Mouse (Mus musculus) cerebellum, adult 11 months (tissue): Measurements from ENCODE around the gene Cep63.

Experiments
- DNase-seq: peaks from one replicate; pipeline ENCODE4 v3.0.0; 2022

Cep63 gene

DNA sequence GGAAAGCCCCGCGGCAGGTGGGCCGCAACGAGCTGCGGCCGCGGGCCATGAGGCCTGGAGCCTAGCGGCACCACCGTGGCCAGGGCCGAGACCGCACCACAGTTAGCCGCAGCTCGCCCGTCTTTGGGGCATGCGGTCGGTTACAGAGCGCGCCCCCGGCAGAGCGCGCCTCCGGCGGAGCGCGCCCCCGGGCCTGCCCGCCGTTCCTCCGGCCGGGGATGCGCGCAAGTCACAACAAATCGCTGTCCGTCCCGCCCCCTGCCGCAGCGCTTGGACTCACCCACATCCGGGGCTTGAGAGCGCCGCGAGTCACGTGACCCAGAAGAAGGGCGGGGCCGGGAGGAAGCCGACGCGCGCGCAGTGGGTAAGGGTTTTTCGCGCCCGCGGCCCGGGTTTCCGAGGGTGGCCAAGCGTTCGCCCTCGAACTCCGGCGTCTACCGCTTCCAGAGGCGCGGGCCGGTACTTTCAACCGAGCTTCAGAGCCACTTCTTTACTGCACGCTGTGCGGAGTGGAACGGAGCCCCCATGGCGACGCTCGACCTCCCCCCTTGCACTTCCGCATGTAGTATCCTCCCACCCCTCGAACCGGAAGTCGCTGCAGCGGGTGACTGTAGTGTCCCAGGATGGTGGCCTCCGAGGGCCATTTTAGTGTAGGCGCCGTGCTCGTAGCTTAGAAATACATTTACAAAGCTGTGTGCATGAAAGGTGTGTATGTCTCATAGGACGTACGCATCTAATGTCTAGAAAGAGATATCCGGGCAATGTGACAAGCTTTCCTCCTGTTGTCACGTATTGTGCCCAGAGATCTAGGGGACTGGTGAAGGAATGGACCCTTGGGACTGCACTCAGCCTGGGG is at the start of gene Cep63, which contains the start of gene Anapc13:
Gene Cep63, minus strand, starts transcription at position 552 of the 856 bp plus-strand sequence.
Gene Anapc13, plus strand, starts transcription at position 314 of the 856 bp plus-strand sequence.
- peak; percentile 99 for DNase-seq

DNA sequence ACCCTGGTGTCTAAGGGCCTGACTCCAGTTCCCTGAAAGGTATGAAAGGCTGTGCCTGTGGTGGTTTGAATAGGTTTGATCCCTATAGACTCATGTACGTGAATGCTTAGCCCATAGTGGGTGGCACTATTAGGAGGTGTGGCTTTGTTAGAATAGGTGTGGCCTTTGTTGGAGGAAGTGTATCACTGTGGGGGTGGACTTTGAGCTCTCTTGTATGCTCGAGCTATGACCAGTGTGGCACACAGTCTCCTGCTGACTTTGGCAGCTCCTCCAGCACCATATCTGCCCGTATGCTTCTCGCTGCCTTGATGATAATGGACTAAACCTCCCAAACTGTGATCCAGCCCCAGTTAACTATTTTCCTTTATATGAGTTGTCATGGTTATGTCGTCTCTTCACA is 49.6 kb upstream of the Cep63 start:
- DNase-seq = no peak

DNA sequence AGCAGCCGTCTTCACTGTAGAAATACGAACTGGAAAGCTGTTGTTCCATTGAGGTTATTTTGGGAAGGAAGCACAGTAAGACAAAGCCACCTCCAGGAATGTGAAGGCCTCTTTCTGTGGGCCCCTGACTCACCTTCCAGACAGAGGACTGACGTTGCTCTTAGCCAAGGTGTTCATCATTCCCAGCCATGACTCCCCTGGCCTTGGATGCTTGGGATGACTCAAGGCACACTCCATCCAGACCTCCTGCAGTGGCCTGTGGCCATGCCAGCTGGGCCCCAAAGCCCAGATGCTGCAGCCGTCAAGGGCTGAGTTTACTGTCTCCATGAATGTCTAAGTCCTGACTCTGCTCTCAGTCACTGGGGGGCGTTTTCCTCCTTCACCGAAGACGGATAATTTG is 47.0 kb upstream of the Cep63 start:
- DNase-seq = no peak

DNA sequence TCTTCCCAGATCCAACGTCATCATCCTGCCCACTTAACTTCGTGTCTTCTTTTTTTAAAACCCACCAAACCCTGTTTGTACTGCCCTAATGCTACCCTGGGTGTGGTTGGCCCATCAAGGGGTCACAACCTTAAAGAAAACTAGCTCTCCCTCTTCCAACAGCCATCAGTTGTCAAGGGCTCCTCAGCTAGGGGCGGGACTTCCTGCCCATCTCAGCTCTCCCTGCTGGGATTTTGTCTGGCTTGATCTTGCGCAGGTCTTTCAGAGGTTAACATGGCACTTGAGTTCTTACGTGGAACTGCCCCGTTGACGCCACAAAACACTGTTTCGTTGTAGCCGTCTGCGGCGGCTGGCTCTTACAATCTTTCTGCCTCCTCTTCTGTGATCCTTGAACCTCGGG is 42.6 kb upstream of the Cep63 start:
- no peak for DNase-seq

- no peak for DNase-seq
Observed at GRCm38 (mm10) chr9:102668115-102668514, 41.8 kb upstream of the Cep63 start.

DNA sequence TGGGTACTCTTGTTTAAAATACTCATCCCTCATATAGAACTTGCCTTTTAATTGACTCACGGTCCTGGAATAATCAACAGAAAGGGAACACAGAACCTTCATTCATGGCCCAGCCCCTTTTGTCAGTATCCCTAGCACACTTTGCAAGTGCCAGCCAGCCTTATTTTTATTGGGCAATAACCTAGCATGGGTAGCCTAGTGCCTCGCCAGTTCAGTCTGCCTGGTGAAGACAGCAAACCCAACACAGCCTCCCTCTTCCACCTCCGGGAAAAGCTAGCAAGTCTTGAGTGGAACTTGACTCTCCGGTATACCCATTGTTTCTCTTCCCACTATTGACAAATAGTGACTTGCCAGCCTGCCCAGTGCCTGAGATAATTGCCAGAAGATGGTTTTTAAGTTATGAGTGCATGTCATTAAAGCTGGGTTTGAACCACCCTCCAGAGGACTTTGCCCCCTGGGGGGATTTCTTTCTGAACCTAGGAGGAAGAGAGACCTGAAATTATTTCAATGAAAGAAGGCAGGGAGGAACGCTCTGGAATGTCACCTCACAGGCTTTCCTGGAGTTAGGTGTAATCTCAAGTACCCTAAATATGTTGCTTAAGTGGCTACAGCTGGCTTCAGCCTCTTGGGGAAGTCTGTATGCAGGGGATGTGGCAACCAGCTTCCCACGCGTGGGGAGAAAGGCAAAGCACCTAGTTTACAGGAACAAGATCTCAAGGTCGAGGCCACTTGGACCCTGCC is 30.2 kb upstream of the Cep63 start:
- DNase-seq = no peak

DNA sequence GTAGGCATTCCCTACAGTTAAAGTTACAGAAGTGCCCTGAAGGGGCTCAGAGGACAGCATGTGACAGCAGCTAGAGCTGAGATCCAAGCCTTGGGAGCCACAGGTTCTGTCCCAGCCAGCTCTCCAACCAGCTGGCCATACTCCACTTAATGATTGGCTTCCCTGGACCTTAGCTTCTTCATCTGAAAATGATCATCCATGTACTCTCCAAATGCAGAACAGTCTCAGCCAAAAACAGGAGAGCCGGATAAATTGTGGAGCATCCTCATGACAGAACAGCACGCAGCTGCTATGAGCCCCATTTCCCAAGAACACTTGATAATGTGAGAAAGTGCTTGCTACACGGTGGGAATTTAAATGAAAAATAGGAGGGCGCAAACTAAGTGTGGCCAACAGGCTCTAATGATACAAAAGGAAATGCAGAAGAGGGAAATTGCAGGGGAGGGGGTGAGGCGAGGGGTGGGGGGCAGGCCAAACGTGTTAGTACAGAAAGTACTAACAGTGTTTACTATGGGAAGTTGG is 24.9 kb upstream of the Cep63 start:
- DNase-seq = no peak

DNA sequence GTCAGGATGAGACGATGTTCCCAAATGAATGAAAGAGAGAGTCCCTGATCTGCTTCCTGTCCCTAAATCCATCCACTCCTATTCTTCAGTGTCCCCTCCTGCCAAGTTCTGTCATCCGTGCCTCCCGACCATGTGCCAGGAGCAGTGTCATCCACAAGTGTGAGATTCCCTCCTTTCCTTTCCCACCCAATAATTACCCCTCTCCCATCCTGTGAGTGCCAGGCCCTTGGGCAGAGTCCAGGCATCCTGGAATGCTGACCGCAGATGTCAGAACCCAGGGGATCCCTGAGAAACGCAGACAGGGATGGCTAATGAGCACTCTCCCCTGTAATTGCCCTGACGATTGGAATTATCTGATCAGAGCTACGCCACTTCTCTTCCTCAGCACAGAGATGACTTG is 24.3 kb upstream of the Cep63 start:
- no peak for DNase-seq

DNA sequence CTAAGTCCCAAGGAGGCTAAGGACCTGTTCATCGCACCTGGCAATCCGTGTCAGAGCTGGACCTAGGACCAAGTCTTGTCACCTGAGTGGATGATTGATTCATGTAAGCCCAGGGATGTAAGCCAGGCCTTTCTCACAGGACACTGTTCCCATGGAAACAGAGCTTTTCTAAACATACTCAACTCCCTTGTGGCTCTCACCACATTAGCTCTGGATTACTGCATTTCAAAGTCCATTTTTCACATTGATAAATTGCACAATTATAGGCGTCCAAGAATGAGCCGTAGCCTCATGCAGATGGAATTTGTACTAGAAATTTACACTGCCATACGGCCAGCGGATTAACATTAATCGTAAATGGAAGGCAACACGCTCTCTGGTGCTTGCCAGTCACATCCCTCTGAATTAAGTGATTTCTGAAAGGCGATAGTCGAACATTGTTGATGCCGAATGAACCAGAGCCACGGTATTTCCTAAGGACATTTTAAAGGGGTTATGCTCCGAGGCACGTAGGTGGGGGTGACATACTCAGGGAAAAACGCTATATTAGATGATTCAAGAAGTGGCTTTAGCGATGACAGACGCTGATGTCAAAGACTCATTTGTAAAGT is 23.7 kb upstream of the Cep63 start:
- no peak for DNase-seq

DNA sequence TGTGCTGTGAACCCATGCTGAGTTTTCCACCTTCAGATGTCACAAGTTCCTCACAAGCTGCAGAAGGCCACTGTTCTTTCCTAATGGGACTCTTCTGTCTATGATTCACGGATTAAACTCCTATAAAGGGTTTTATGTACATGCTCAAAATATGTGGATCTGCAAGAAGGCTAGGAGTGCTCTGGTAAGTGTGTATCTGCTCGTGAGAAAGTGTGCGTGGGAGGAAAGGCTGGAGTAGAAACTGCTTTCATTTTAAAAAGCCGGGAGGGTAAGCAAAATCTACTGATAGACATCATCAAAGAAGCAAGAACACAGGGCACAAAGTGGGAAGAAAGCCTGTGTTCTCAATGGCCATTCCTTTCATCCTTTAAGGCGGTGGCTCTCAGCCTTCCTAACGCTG is 20.7 kb upstream of the Cep63 start:
- no peak for DNase-seq

DNA sequence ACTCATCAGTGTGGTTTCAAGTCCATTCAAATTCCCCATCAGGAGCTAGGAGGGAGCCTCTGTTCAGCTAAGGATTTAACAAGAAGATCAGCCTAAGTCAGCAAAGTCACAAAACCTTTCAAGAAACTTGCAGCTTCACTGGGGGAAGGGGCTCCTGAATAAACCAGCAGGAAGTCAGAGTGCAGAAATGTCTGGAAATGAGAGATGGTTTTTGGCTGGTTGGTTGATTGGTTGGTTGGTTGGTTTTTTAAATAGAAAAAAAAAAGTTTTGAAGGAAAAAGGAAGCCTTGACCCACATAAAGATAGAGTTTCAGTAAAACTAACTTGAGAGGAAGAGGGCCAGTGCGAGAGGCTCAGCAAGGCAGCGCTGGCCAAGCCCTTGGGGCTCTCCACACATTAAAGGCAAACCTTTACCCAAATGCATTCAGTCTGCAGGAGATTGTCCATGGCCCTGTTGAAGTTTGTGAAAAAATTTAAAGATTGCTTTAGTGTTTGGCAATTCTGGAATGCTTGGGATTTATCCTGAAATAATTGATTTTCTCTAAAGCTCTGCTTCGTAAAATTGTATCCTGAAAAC is 18.9 kb upstream of the Cep63 start:
- DNase-seq = no peak

GRCm38 (mm10) chr9:102643486-102644101 is 17.3 kb upstream of the Cep63 start:
- no peak for DNase-seq

DNA sequence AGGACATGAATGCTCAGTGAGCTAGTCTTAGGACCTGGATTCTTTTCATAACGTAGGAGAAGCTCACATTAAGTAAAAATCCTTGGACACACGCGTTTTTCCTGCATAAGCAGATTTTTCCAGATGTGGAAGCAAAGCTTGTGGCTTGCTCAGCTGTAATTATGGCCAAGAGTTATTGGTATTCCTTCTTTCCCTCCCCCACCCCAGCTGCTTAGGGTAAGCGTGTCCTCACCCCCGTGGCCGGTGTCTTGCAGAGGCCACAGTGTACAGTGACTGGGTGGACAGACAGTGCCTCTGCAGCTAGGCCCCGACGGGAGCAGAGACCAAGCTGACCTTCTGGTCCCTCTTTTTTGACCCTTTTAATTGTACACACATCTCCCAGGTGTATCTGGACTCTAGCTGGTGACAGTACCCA is 16.7 kb upstream of the Cep63 start:
- no peak for DNase-seq

DNA sequence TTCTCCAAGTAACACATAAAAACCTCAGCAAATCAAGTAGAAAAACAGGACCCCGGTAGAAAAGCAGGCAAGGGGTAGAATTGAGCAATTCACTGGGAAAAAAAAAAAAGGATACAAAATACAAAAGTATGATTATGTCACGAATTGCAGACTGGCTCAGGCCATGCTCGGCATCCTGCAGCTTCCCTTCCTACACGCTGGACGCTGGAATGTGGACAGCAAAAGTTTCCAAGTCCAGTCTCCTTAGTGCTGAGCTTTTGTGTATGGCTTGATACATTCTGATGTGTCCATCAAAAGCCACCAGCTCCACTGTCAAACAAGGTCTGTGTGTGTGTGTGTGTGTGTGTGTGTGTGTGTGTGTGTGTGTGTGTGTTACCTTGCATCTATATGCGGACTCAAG is 15.2 kb upstream of the Cep63 start:
- DNase-seq = no peak

- no peak for DNase-seq
Observed at GRCm38 (mm10) chr9:102639510-102639909, 13.2 kb upstream of the Cep63 start.

GRCm38 (mm10) chr9:102638963-102639362 is 12.6 kb upstream of the Cep63 start:
- no peak for DNase-seq

DNA sequence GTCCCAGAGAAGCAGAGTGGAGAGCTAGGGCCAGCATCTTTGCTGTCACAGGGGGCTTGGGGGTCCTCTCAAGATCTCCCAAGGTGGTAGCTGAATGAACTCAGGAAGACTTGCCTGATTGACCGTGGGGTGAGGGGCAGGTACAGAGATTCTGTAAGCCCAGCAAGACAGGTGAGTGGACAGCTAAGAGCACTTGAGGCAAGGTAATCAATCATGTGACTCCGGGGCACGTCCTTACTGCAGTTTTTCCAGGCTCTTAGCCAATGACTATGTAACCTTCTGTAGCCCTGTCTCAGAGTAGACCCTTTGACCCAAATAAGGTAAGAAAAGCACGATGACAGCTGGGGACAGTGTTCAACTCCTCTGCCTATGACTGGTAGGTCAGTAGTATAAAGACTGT is 10.8 kb upstream of the Cep63 start:
- DNase-seq = no peak

GRCm38 (mm10) chr9:102636553-102636952 is 10.2 kb upstream of the Cep63 start:
- peak; percentile 56 for DNase-seq

- DNase-seq = no peak
Observed at GRCm38 (mm10) chr9:102634453-102634852, 8.1 kb upstream of the Cep63 start.

DNA sequence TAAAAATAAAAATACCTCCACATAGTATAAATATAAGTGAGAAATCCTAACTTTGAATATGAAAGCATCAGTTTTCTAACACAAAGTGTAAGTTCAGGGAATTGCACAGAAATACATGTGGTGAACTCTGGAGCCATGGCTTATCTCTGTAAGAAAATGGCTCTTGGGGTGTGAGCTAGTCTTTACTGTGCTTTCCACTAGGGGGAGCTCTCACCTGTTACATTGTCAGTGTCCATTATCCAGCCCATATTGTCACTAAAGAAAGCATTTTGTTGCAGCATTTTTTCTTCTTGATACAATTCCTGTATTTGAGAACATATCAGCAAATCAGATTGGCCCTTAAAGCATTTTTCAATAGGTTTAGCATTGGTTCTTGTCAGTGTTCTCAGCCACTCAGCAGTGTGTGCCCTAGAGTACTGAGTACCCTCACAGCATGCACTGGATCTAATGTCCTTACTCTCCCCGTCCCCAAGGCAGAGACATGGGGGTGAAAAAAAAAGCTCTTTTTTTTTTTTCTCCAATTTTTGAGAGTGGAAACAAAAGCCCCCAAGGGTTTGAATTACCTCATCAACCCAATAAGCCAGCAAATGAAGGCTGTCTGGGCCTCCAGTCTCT is 6.7 kb upstream of the Cep63 start:
- DNase-seq = peak; percentile 46

DNA sequence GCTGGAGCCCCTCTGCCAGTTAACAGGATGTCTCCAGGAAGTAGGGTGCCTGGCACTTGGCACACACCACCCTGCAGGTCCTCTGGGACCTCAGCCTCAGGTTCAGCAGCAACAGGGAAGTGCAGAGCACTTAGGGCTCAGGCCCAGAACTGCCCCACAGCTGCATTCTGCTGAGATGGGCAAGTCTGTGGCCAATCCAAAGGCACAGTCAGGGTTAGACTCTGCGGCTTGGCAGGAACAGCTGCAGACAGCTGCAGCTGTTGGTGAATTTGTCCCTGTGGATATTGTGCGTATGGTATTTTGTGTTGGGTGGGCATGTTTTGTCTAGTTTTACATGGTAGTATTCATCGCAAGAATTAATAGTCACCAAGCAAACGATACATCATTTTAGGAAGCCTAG is 5.8 kb upstream of the Cep63 start:
- no peak for DNase-seq

GRCm38 (mm10) chr9:102631589-102632147 is 5.3 kb upstream of the Cep63 start:
- DNase-seq = no peak
